Mouse (Mus musculus): Measurements from ENCODE around the gene Slc9a4.

- TF ChIP-seq MYOD1 (IDR thresholded peaks at IDR 0.05; ENCODE audit: control insufficient read depth in 1 of 3, insufficient read length in 2 of 3, low read depth in 2 of 3) (no peak), POLR2A (IDR thresholded peaks at IDR 0.05; ENCODE audit: insufficient read length, low read depth) (no peak), MAX (IDR thresholded peaks at IDR 0.05; ENCODE audit: low read depth) (no peak), CEBPB (IDR thresholded peaks at IDR 0.05; ENCODE audit: insufficient read depth, poor library complexity, severe bottlenecking) (no peak)
Observed at GRCm38 (mm10) chr1:40657978-40658496, 78.2 kb downstream of the Slc9a4 start.

Measured in myocyte (in vitro differentiated cells).